Mouse (Mus musculus) gonadal fat pad, adult 2 months (tissue): Measurements from ENCODE around the gene Ccdc24. TPM values are rescaled to one million over a fixed set of nuclear protein-coding genes. Genes with fewer than 3 reads are reported as not detected.
A peak's percentile ranks its signal among the peaks of the same experiment; 100 is the strongest.

Source experiments
- DNase-seq: peaks from one replicate; pipeline ENCODE4 v3.0.0-alpha.2; 2012; ENCODE audit warnings: low read depth
- polyA plus RNA-seq: library from polyadenylated mRNA; depleted of rRNA; stranded (reverse); fragments of >200 nt; gene quantifications from 2 replicates; pipeline ENCODE4 v1.2.3, GENCODE M21; 2012; rRNA removed

Gene Ccdc24
- 3.3 and 3.5 TPM in 2 replicates for polyA plus RNA-seq

DNA sequence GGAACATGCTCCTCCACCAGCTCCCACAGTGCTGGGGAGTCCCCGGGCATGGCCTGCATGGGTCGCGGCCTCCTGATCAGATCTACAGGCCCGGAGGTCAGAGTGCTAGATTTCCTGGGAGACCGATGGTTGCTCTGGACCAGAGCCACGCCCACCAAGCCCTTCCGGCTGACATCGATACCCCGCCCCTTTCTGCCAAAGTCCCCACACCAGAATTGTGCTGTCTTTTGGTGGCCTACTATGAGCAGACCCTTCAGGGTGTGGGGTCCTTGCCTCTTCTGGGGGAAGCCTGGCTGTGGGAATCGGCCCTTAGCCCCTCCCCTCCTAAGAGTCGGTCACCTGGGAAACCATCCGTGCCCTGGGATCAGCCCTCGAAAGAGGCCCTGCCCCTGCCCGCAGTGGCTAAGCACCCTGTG is at the start of gene Ccdc24:
Gene Ccdc24 (minus strand): TSS at position 87 of the 416 bp plus-strand sequence.
- no peak for DNase-seq

GRCm38 (mm10) chr4:117921358-117921757 is 49.0 kb upstream of the Ccdc24 start:
- no peak for DNase-seq

DNA sequence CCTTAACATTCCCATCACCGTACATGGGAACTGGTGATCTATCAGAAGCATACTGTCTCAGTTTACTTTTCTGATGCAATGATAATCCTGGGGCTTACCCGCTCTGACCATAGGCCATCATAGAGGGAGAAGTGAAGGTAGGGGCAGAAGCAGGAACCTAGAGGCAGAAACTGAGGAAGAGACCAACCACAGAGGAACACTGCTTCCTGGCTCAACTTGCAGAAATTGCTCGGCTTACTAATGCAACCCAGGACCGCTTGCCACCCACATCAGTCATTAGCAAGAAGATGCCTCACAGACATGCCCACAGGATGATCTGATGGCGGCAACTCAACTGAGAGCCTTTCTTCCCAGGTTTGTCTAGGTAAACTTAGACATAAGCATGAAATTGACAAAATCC is 46.4 kb upstream of the Ccdc24 start:
- DNase-seq, result no peak

DNA sequence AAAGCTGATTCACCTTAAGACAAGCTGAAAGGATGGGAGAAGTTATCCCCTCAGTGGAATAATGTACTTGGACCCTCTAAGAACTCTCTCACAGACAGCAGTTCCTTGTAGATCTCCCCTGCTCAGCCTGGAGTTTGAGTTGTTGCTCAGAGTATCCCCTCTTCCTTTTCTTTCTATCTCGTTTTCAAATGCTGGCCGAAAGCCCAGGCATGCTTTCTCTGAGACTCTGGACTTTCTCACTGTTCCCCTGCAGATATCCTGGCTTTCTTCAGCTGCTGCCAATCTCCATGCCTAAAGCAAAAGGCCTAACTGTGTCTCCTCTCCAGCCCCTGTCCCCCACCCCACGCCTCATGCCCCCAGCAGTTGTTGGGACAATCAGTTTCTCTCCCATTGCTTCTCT is 45.9 kb upstream of the Ccdc24 start:
- DNase-seq, result no peak

DNA sequence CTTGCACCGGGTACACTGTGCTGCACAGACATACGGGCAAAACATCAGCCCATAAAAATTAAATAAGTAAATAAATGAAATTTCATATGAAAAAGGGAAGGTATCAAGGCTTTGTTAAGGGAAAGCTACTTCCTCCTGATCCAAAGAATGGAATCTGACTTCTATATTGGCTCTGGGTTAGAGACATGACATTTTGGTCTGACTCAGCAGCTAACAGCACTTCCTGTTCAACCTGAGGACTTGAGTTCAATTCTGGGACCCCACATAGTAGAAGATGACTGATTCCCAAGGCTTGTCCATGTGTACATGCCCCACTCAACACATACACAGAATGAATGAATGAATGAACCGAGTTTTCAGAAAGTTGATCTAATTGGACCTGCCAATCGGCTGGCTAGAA is 45.5 kb upstream of the Ccdc24 start:
- DNase-seq, result no peak

GRCm38 (mm10) chr4:117917402-117917801 is 45.0 kb upstream of the Ccdc24 start:
- DNase-seq, result no peak

- no peak for DNase-seq
Observed at GRCm38 (mm10) chr4:117916386-117916785, 44.0 kb upstream of the Ccdc24 start.

DNA sequence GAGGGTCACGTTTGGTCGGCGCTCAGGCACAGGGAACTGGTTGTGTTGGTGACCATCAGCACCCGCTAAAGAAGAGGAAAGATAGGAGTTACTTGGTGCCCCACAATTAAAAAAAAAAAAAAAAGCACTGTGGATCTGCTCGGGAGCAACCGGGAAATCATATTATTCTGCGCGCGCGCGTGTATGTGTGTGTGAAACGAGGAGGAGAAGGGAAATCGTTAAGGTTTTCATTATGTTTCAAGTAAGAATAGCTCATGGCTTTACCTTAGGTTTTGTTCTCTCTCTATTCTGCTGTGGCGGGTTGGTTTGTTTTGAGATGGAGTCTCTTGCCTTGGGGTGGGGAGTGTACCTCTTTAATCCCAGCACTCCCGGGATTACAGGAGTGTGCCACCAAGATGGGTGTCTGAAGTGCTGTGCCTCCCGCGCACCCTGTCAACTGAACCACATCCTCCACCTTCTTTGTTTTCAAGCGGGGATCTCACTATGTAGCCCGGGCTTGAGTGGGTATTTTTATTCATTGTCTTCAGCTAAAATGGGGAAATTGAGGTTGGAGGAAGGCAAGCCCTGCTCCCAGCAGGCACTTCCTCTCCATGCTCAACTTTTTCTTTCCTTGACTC is 43.2 kb upstream of the Ccdc24 start:
- DNase-seq, result no peak

DNA sequence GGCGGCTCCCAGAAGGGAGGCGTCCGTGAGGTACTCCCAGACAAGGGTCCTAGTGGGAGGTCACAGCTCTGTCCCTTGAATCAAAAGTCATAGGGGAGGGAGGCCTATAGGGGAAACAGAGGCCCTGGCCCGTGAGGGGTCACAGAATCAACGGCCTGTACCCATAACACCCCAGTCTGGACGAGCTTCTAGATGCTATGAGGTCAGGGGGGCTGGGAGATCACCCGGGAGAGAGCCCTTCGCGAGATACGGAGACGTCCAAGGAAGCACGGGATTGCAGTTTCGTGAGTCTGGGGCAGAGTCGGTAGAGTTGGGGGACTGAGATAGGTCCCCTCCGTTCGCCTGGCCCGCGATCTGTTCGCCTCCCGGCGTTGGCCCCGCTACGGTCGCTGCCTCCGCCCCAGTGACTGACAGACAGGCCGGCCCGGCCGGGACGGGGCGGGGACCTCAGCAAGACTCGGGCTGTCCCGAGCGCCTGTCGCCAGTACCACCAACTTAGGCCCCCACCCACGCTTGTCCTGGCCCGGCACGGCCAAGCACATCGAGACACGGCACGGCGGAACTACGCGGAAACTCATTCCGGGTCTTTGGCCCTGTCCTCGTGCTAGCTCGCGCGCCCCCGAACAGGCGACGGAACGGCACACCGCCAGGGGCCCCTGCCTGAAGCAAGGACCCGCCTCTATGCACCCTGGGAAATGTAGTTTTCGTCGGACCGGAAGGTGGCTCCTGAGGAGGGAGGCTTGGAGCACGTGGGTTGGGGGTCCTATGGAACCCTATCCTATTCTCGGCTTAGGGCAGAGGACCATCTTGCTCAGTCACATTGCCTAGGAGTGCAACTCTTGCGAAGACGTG is 42.5 kb upstream of the Ccdc24 start, which contains the start of gene Ipo13:
Gene Ipo13 (minus strand): TSS at position 409 of the 852 bp plus-strand sequence.
- no peak for DNase-seq

DNA sequence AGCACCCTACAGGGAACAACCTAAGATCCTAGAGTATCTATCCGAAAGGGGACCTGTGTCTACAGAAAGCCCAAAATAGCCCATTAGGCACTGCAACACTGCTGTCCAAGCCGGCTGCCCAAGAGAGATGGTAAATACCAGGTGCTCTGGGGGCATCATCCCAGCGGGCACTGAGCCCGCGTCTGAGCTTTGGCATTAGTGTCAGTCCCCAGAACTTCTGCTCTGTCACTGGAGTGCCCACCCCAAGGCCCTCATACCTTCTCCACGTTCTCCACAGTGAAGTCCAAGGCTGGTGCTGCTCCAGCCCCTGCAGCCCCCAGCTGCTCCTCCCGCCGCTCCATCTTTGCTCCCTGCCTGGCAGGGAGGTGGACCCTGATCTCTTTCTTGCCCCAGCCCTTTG is 41.7 kb upstream of the Ccdc24 start:
- no peak for DNase-seq

DNA sequence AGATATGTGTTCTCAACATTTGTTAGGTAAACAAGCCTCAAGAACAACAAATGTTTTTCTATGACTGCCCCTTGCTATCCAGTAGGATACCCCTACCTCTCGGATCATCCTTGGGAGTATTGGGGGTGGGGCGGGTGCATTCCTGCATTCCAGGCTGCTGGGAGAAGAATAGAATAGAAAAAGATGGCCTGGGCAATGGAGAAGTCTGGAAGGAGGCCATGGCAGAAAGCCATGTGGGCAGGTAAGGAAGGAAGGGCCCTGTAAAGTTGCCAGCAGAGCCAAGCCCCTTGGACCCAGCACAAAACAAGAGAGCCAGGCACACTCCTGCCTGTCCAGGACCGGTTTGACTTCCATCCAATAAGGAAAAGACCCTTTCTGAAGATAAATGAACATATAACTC is 41.1 kb upstream of the Ccdc24 start:
- DNase-seq, result peak; percentile 46

DNA sequence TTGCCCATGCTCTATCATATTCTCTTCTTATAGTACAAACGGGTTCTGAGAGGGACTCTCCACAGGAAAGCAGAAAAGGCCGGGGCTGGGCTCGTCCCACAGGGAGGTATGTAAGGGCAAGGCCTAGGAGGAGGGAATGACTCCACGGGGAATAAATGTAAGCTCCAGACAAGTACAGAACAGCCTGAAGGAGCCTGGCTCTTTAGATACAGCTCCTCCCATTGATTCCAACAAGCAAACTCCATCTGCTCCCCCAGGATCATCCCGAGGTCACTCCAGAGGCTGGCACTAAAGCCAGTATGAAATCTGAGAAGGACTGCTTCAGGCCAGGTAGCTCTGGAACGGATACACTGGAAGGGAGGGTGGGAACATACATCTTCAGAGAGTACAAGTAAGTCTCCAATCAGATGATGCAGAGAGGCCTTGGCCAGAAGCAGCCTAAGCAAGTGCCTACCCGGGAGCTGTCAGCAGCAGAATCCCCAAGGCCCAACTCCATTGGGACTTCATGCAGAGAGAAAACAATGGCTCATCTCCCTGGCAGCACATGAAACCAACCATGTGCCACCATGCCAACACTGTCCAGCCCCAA is 40.4 kb upstream of the Ccdc24 start:
- no peak for DNase-seq

- DNase-seq, result no peak
Observed at GRCm38 (mm10) chr4:117912131-117912561, 39.8 kb upstream of the Ccdc24 start.

- DNase-seq, result no peak
Observed at GRCm38 (mm10) chr4:117908834-117909453, 36.6 kb upstream of the Ccdc24 start.

DNA sequence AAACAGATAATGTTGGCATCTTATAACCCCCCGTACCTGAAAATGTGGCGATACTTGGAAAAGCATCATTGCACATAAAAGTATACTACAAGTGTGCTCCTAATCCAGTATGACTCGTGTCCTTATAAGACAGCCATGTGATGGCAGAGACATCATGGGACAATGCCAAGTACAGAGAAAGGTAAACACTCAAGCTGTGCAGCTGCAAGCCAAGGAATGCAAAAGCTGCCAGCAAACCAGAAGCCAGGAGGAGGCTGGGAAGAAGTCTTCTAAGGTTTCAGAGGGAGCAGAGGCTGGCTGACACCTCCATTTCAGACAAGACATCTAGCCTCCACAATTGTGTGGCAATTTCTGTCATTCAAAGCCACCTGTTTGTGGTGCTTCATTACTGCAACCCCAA is 33.8 kb upstream of the Ccdc24 start:
- peak; percentile 52 for DNase-seq

GRCm38 (mm10) chr4:117904761-117905160 is 32.4 kb upstream of the Ccdc24 start:
- DNase-seq, result no peak

GRCm38 (mm10) chr4:117904094-117904493 is 31.7 kb upstream of the Ccdc24 start:
- DNase-seq, result no peak

DNA sequence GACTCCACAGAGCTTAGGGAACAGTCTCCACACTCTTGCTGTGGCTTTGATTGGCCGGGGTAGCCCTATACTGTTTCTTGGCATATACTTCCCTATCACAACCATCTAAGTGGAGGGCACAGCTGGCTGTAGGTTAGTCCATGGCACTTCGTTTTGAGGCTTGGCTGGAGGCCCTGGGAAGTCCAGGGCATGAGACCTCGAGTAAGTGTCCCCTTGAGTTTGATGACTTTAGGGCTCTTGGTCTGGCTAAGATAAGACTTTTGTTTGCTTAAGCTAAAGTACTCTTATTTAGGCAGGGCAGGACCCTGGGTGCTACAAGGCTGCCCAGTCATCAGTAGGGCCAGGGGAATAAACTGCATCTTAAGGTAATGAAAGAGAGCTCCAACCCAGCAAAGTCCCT is 25.8 kb upstream of the Ccdc24 start:
- DNase-seq, result no peak

GRCm38 (mm10) chr4:117896031-117896430 is 23.7 kb upstream of the Ccdc24 start:
- DNase-seq, result no peak

DNA sequence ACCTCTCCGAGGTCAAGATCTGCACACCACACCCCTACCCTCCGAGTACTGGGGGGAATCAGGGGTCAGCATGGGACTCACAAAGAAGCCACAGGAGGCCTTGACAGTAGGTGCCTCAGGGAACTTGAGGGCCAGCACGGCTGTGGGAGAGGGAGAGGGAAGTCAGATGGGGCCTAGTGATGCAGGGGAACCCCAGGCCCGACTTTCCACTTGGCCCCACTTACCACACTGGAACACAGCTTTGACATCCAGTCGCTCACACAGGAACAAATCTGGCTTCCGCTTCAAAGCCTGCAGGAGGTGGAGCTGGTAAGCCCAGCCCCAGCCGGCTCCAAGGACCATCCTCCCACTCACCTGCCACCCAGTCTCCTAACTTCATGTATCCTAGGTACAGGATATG is 23.0 kb upstream of the Ccdc24 start:
- DNase-seq, result no peak

- no peak for DNase-seq
Observed at GRCm38 (mm10) chr4:117894601-117895000, 22.2 kb upstream of the Ccdc24 start.

DNA sequence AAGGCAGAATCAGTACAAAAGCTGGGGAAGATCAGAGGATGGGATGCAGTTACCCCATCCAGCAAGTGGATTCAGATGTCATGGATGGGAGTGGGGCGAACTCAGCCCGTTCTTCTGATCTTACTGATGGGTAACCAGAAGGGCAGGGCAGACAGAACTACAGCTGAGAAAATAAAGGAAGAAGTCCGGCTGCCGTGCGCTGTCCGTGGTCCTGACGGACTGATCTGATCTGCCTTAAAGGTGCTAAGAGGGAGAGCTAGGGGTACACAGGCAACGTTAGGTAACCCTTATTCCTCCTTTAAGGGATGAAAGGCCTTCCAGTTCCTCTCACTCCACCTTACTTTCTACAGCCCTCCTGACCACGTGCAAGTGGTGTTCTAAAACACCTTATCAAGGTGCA is 21.0 kb upstream of the Ccdc24 start:
- DNase-seq, result no peak
